Mouse (Mus musculus): ENCODE data around the gene Tiam2. TPM values are rescaled to one million over a fixed set of nuclear protein-coding genes. Genes with fewer than 3 reads are reported as not detected.

Tiam2 gene
- total RNA-seq, 2 experiments from 2014 or later, result 89.3 to 104 TPM

DNA sequence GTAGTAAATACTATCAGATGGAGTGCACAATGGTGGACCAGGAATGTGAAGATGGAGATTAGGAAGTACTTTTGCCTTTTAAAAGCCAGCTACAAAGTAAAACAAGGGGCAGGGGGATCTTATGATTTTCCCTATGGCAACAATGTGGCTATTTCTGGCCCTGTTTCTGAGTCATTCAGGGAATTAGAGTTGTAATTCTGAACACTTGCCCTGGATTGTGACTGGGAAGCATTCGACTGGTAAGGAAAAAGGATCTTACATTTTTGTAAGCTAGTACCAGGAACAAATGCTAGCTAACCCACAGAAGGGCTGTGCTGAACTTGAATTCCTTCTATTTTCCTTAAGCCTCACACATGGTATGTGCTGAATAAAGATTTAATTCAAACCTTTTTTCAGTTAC, 205.3 kb downstream of the Tiam2 start:
- intact Hi-C loops (cut with DNase I), result no loop called here
- no peak for DNase-seq

- intact Hi-C loops (cut with DNase I), result no loop called here
Observed at GRCm38 (mm10) chr17:3532254-3532653, 205.9 kb downstream of the Tiam2 start, which contains the start of gene Cldn20. Cldn20 (plus strand) TSS chr17:3532554.

GRCm38 (mm10) chr17:3533425-3533824, 207.1 kb downstream of the Tiam2 start:
- DNase-seq, result peak; percentile 13
- intact Hi-C loops (cut with DNase I), result no loop called here

More at GRCm38 (mm10) chr17:3532254-3532653, 205.9 kb downstream of the Tiam2 start, which contains the start of gene Cldn20:
- DNase-seq, result no peak

DNA sequence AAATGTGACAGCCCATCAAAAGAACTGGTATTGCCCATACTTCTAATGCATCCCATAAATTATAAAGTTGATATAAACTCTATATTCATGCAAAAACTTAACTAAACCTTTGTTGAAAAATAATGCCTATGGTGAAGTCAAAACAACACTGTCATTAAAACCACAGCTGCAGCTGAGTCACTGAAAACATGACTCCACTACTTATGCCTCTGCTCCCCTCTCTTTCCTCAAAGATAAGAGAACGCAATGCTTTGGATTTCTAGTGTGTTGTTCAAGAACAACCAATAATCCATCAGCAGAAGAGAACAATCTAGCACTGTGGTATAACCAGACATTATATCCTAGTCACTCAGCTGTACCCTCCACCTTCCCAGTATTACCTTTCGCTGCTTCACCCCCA, 213.9 kb downstream of the Tiam2 start:
- intact Hi-C loops (cut with DNase I), result no loop called here
- DNase-seq, result no peak

- DNase-seq, result no peak
- intact Hi-C loops (cut with DNase I), result no loop called here
Observed at GRCm38 (mm10) chr17:3541033-3541432, 214.7 kb downstream of the Tiam2 start.

- intact Hi-C loops (cut with DNase I), result no loop called here
Observed at GRCm38 (mm10) chr17:3547725-3548124, 221.4 kb downstream of the Tiam2 start.

GRCm38 (mm10) chr17:3556251-3556650, 229.9 kb downstream of the Tiam2 start:
- no peak for DNase-seq
- intact Hi-C loops (cut with DNase I), result no loop called here

More at GRCm38 (mm10) chr17:3547725-3548124, 221.4 kb downstream of the Tiam2 start:
- DNase-seq, result peak; percentile 19

DNA sequence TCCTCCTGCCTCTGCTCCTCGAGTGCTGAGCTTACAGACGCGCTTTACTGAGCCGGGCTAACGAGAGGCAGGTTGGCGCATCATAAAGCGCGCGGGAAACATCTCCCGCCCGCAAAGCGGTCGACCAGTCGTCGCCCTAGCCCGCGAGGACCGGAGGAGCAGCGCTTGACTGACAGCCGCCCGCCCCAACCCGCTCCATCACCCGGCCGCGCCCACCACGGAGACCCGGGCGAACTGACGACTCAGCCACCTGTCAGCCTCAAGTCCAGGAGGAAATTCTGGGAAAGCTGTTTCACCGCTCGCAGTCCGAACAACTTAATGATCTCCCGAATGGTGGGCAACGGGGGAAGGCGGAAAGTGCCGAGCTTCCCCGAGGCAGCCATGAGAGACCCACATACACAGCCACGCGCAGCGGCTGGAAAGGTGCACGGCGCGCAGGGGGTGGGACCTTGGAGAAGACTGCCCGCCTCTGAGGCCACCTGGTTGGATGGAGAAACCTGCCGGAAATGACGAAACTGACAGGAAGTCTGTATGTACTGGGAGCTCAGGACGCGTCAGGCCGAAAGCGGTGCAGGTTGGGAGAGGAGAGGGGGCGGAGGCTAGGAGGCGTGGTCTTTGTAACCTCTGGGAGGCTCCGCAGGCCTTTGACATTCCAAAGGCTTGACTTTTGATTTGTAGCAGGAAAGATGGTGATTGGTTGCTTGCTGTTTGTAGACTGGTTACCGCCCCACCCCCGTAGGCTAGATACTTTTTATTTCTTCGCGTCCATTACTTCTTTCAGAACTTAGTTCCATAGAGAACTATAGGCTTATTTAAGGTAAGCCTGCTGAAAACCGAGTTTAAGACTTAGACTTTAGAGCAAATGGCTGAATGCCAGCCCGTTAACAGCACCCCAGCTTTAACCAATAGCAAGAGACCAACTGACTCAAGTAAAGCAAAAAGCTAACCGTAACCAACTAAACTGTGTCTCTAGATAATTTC, 231.2 kb downstream of the Tiam2 start, which contains the start of gene Tfb1m:
TSS of gene Tfb1m (minus strand) at position 451 of the 981 bp plus-strand sequence.
- intact Hi-C loops (cut with DNase I), result no loop called here

DNA sequence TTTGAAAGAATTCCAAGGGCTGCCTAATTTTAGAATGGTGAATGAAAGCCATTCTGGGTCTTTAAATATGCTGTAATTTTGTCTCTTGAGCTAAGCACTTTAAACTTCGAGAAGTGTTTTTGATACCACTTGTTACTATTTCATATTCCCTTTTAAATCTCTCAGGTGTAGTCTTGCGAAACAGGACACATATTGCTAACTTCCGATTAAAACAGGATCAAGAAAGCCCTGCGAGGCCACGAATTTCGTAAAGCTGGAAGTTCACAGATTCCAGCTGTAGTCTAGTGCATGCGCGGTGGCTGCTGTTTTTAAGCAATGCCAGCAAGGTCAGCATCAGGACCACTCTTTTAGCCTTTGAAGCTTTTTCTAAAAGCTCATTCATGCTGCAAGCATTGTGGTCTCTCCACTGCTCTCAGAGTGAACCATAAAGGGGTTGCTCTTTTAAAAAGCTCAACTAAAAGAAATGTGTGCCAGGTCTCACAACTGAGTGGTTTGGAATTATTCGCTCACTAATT, 232.0 kb downstream of the Tiam2 start:
- intact Hi-C loops (cut with DNase I), result no loop called here
- no peak for DNase-seq

More for the DNA sequence above, 231.2 kb downstream of the Tiam2 start, which contains the start of gene Tfb1m:
- peak; percentile 97 for DNase-seq

DNA sequence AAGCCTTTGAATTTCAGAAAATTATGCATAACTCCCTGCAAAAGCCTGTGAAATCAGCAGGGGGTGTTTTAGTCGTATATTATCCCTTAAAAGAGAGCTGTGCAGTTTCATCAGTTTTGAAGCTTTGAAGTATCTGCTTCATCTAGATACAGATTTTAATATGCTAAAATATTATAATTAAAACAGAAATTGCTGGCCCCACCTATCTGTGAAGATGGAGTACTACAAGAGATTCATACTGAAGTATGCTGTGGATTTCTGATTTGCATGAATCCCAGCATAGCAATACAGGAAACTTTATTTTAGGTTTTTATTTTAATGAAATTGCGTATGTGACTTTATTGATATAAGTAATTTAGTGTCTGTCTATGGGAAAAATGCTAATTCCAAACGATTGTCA, 234.2 kb downstream of the Tiam2 start:
- intact Hi-C loops (cut with DNase I), result no loop called here
- DNase-seq, result no peak

DNA sequence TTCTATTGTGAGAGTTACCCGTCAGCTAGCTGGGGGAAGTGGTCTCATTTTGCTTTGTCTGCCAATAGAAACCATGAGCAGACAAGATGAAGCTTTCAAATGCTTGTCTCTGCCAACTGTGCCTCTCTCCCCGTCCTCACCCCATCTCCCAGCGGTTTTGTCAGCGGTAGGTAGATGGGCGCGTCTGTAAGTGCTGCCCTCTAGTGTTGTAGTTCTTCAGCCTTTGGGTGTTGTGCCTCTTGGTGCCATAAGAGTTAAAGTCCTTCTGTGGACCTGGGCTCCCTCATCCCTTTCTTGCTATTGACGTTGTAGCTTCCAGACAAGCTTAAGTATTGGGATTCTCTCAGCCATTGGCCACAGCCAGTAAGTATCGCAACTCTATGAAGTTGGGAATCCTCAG, 236.0 kb downstream of the Tiam2 start:
- no peak for DNase-seq
- intact Hi-C loops (cut with DNase I), result no loop called here

DNA sequence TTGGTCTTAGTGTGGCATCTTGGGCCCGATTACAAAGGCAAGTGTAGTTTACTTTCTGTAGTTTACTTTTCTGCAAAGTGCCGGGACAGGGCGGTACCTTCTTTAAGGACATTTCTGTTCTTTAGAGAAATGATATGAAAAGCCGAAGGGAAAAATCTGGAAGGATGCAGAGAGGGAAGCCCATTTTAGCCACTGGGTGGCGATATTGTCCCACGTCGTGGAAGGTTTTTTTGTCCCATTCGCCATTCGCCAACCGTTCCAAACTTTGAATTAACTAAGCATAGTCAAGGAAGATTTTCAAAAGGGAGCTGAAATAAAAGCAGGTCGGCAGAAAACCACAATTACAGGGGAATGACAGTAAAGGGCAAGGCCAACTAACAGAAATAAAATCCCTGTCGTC, 244.5 kb downstream of the Tiam2 start:
- DNase-seq, result peak; percentile 70
- intact Hi-C loops (cut with DNase I), result loop anchor here (2.0 kb wide), 1 partner anchor 222 kb away; no protein-coding TSS in a partner anchor

Other genes with a start within 250 kb of the Tiam2 start
- gene Scaf8, start 211.6 kb upstream of the Tiam2 start, total RNA-seq (2021), result 10 to 100 TPM; 71.8 to 73.7 TPM
- gene Cldn20, start 206.0 kb downstream of the Tiam2 start, total RNA-seq (2021), result 1 to 10 TPM; 4.0 to 4.1 TPM
- gene Tfb1m, start 231.2 kb downstream of the Tiam2 start, total RNA-seq (2021), result 1 to 10 TPM; 4.8 to 5.2 TPM